Mouse (Mus musculus) left cerebral cortex, postnatal 10 days (tissue): Measurements from ENCODE around the gene Lrrc7. TPM values are rescaled to one million over a fixed set of nuclear protein-coding genes. Genes with fewer than 3 reads are reported as not detected.
A peak's percentile ranks its signal among the peaks of the same experiment; 100 is the strongest.
"Not testable (repeated sequence)": the region's sequence is repeated elsewhere in the genome, so short reads cannot be mapped to it uniquely, and the experiment has no call there.

Experiments used
- DNase-seq, 2 experiments: peaks; one replicate each; pipeline ENCODE4 v3.0.0; 2021 to 2022; ENCODE audit warnings: low spot score in 2 of 2, mixed read lengths in 1 of 2; ENCODE audit errors: extremely low spot score in 1 of 2
- intact Hi-C: fragments of 180-260 bp; cut with DNase I; formaldehyde crosslinking; loops from one replicate; pipeline ENCODE4 v1.15.1; 2025
- total RNA-seq, 2 experiments: library from RNA; stranded (reverse); gene quantifications; 2 replicates each; pipeline ENCODE4 v1.2.3; 2021

Gene Lrrc7
- total RNA-seq, 2 experiments from 2014 or later, result 116 to 118 TPM

DNA sequence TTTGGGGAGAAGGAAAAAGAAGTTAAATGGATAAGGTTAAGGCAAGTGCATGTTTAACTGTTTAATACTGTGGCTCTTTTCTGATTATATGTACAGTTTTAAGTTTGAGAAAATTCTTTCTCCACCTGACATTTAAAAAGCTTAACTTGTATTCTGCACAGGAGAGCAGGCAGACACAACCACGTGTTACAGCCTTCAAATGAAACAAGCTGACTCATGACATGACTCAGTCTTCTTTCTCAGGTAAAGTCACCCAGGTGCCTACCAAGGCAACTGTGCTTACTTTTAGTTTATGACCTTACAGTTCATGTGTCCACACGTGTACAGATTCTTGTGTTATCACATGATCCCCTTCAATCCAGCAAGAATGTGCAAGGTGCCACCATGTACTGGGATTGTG lies 458.6 kb downstream of the Lrrc7 start:
- intact Hi-C loops, result no loop called here

GRCm38 (mm10) chr3:158102530-158102929 lies 459.5 kb downstream of the Lrrc7 start:
- intact Hi-C loops, result not testable (repeated sequence)

More for the DNA sequence above, 458.6 kb downstream of the Lrrc7 start:
- DNase-seq, result no peak

GRCm38 (mm10) chr3:158102043-158102442 lies 460.0 kb downstream of the Lrrc7 start:
- intact Hi-C loops, DNase-seq: not testable (repeated sequence)

More at GRCm38 (mm10) chr3:158102530-158102929, 459.5 kb downstream of the Lrrc7 start:
- not testable (repeated sequence) for DNase-seq

DNA sequence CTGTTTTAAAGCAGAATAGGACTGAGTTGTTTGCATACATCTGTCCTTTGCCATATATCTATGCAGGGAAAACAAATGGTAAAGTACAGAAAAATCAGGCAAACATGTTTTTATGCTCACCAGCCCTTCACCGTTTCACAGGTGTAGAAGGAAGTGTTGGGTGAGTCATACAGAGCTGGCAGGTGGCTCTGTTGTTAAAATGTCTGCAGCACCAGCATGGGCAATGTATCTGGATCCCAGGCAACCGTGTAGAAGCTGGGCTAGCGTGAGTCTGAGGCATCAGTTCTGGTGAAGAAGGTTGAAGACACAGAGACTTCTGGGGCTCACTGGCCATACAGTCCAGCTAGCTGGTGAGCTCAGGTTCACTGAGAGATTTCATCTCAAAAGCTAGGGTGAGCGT lies 468.1 kb downstream of the Lrrc7 start:
- DNase-seq, result no peak
- intact Hi-C loops, result no loop called here

- no peak for DNase-seq
- intact Hi-C loops, result no loop called here
These were observed 470.4 kb downstream of the Lrrc7 start for GRCm38 (mm10) chr3:158091601-158092000.

GRCm38 (mm10) chr3:158077828-158078227 lies 484.2 kb downstream of the Lrrc7 start:
- intact Hi-C loops, result no loop called here
- DNase-seq, result no peak

DNA sequence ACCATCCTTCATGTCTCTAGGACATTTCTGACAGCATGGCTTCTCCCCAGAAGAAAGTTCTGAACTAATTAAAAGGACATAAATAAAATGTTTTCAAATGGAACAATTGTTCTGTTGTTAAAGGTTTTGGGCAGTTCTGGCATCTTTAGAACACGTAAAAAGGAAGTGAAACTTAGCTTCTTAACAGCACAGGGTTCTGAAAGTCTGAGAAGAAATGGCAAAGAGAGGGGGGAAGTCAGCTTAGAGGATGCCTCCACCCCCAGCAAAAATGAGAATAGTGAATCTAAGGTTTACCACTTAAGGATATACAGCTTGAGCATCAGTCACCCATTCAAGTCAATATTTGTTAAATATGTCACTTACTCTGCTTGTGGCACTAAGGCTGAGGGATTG lies 484.6 kb downstream of the Lrrc7 start:
- no peak for DNase-seq
- intact Hi-C loops, result no loop called here

GRCm38 (mm10) chr3:158076685-158077379 lies 485.2 kb downstream of the Lrrc7 start:
- intact Hi-C loops, result no loop called here
- no peak for DNase-seq

- intact Hi-C loops, result no loop called here
- DNase-seq, result no peak
These were observed 487.0 kb downstream of the Lrrc7 start for GRCm38 (mm10) chr3:158075004-158075403.

- intact Hi-C loops, result loop anchor here (10.0 kb wide), 1 partner anchor 1476 kb away; no protein-coding TSS in a partner anchor
- DNase-seq, result peak in 1 of 2 experiments; percentile 30
These were observed 493.3 kb downstream of the Lrrc7 start for GRCm38 (mm10) chr3:158068613-158069263.

- DNase-seq, result no peak
- intact Hi-C loops, result loop anchor here (10.0 kb wide), 1 partner anchor 1477 kb away; no protein-coding TSS in a partner anchor
These were observed 494.1 kb downstream of the Lrrc7 start for GRCm38 (mm10) chr3:158067916-158068315.

DNA sequence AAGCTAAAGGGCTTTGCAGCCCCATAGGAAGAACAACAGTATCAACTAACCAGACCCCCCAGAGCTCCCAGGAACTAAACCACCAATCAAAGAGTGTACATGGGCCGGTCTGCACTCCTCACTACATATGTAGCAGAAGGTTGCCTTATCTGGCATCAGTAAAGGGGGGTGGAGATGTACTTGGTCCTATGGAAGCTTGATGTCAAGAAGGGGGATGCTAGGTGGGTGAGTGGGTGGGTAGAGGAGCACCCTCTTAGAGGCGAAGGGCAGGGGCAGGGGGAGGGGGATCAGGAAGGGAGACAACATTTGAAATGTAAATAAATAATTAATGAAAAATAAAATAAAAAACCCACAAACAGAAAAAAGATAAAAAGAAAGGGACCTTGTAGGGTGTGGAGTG lies 496.8 kb downstream of the Lrrc7 start:
- intact Hi-C loops, result loop anchor here (10.0 kb wide), 1 partner anchor 1480 kb away; no protein-coding TSS in a partner anchor
- no peak for DNase-seq

- intact Hi-C loops, result loop anchor here (10.0 kb wide), 1 partner anchor 1483 kb away; no protein-coding TSS in a partner anchor
These were observed 500.1 kb downstream of the Lrrc7 start for GRCm38 (mm10) chr3:158061811-158062523.

GRCm38 (mm10) chr3:158060621-158061291 lies 501.3 kb downstream of the Lrrc7 start:
- intact Hi-C loops, result loop anchor here (10.0 kb wide), 1 partner anchor 1484 kb away; no protein-coding TSS in a partner anchor
- no peak for DNase-seq

More at GRCm38 (mm10) chr3:158061811-158062523, 500.1 kb downstream of the Lrrc7 start:
- no peak for DNase-seq

- DNase-seq, result no peak
- intact Hi-C loops, result no loop called here
These were observed 512.5 kb downstream of the Lrrc7 start for GRCm38 (mm10) chr3:158049508-158049907.

DNA sequence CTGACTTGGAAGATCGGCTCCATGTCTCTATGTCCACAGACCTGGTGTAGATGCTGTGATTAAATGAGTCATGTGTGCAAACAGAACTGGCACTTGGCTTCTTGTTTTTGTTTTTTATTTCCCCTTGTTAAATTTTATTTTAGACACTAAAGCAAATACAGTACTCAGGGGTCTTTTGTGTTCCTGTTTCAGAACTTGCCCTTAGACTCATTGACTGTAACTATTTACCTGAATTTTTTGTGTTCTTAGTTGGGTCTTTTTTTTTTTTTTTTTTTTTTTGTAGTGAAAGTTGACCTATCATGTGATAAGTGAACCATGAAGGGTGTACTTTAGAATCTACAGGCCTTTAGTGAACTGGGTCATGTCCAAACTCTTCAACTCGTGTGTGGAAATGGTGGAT lies 521.3 kb downstream of the Lrrc7 start:
- intact Hi-C loops, result no loop called here
- no peak for DNase-seq

GRCm38 (mm10) chr3:158038106-158038505 lies 523.9 kb downstream of the Lrrc7 start:
- intact Hi-C loops, result no loop called here
- DNase-seq, result no peak

GRCm38 (mm10) chr3:158036329-158036988 lies 525.6 kb downstream of the Lrrc7 start, which contains the start of the genes Srsf11 and Lrrc40:
Srsf11 (minus strand) TSS chr3:158036639.
Lrrc40 (plus strand) TSS chr3:158036662.
- peak; percentile 94 to 98 for DNase-seq
- intact Hi-C loops, result no loop called here
